Mouse (Mus musculus) testis, adult 2 months (tissue): ENCODE results near the gene Samd4.

Experiments
- CTCF ChIP-seq: fragments of 200-500 bp; IDR thresholded peaks from 2 replicates; pipeline ENCODE4 v1.5.1; 2012; ENCODE audit warnings: low read depth, mild to moderate bottlenecking, inconsistent platforms, low read length, moderate library complexity; ENCODE audit not compliant: control insufficient read depth, insufficient read depth, insufficient replicate concordance
- POLR2A ChIP-seq: fragments of 200-500 bp; IDR thresholded peaks from 2 replicates; pipeline ENCODE4 v1.6.1; 2012; ENCODE audit warnings: low read depth, mild to moderate bottlenecking, inconsistent platforms, low read length, moderate library complexity; ENCODE audit not compliant: control insufficient read depth

GRCm38 (mm10) chr14:46966206-46966605 lies 83.6 kb downstream of the Samd4 start:
- TF ChIP-seq CTCF (no peak), POLR2A (no peak)
